Mouse (Mus musculus): Measurements from ENCODE around the gene Ranbp17. TPM values are rescaled to one million over a fixed set of nuclear protein-coding genes. Genes with fewer than 3 reads are reported as not detected.

Ranbp17 gene
- total and polyA plus RNA-seq, 2 experiments from 2014 or later = 2.1 to 3.6 TPM

GRCm38 (mm10) chr11:33361867-33362266 is 151.7 kb downstream of the Ranbp17 start:
- 73% methylated on average over 5 of the region's 5 CpGs for WGBS
- no peak for ATAC-seq (ENCODE audit: insufficient read depth, low read depth)

DNA sequence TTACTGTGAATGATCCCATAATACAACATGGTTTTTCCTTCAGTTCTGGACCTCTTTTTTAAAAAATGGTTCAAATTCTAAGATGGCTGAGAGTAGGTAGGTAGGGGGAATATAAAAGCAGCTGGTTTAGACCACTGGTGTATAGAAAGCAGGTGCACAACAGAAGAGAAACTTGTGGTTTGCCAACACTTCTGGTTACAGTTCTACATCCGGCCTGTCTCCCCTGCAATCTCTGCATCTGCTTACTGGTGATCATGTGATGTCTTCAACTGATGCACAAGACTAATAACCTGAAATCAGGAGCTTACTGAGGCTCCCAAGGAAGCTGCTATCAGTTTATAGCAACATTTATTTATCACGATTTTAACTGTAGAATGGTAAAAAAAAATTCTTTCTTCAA is 164.3 kb downstream of the Ranbp17 start:
- ATAC-seq (ENCODE audit: insufficient read depth, low read depth) (no peak), DNase-seq (ENCODE audit: low spot score) (no peak)
- Histone ChIP-seq H3K4me2 (ENCODE audit: low read depth, low read length) (no peak overlapping the region), H3K27me3 (ENCODE audit: control insufficient read depth, insufficient read depth, low read length) (no peaks in the 10 kb centered on the region), H3K4me1 (ENCODE audit: control insufficient read depth, insufficient read depth) (no peaks in the 10 kb centered on the region), H3K9ac (replicated peaks; ENCODE audit: low read depth, low read length) (no peak overlapping the region), H3K27ac (ENCODE audit: low read depth) (no peak overlapping the region), H3K4me3 (ENCODE audit: low read depth, low read length) (no peak overlapping the region), H3K36me3 (replicated peaks; ENCODE audit: control insufficient read depth, insufficient read depth, low read length) (no peaks in the 10 kb centered on the region), H3K9me3 (replicated peaks; ENCODE audit: control insufficient read depth, low read length) (no peaks in the 10 kb centered on the region)
- TF ChIP-seq EP300 (IDR thresholded peaks at IDR 0.05; ENCODE audit: low read depth) = no peak
- no peak for TF ChIP-seq CTCF (IDR thresholded peaks at IDR 0.05; ENCODE audit: low read depth)
- whole genome bisulfite sequencing = 67% methylated on average over 2 of the region's 2 CpGs

More at GRCm38 (mm10) chr11:33361867-33362266, 151.7 kb downstream of the Ranbp17 start:
- Histone ChIP-seq H3K27me3 (ENCODE audit: control insufficient read depth, insufficient read depth, low read length) (no peaks in the 10 kb centered on the region), H3K4me1 (ENCODE audit: control insufficient read depth, insufficient read depth) (no peaks in the 10 kb centered on the region), H3K27ac (ENCODE audit: low read depth) (no peak overlapping the region), H3K36me3 (replicated peaks; ENCODE audit: control insufficient read depth, insufficient read depth, low read length) (no peaks in the 10 kb centered on the region), H3K9ac (replicated peaks; ENCODE audit: low read depth, low read length) (no peak overlapping the region), H3K9me3 (replicated peaks; ENCODE audit: control insufficient read depth, low read length) (no peaks in the 10 kb centered on the region), H3K4me2 (ENCODE audit: low read depth, low read length) (no peak overlapping the region), H3K4me3 (ENCODE audit: low read depth, low read length) (no peak overlapping the region)
- DNase-seq (ENCODE audit: low spot score) = no peak
- TF ChIP-seq EP300 (IDR thresholded peaks at IDR 0.05; ENCODE audit: low read depth) = no peak

- DNase-seq (ENCODE audit: low spot score) (no peak), ATAC-seq (ENCODE audit: insufficient read depth, low read depth) (no peak)
- Histone ChIP-seq H3K4me1 (ENCODE audit: control insufficient read depth, insufficient read depth) (no peaks in the 10 kb centered on the region), H3K9me3 (replicated peaks; ENCODE audit: control insufficient read depth, low read length) (no peaks in the 10 kb centered on the region), H3K9ac (replicated peaks; ENCODE audit: low read depth, low read length) (no peak overlapping the region), H3K27ac (ENCODE audit: low read depth) (no peak overlapping the region), H3K4me3 (ENCODE audit: low read depth, low read length) (no peak overlapping the region), H3K4me2 (ENCODE audit: low read depth, low read length) (no peak overlapping the region), H3K27me3 (ENCODE audit: control insufficient read depth, insufficient read depth, low read length) (no peaks in the 10 kb centered on the region), H3K36me3 (replicated peaks; ENCODE audit: control insufficient read depth, insufficient read depth, low read length) (no peaks in the 10 kb centered on the region)
- TF ChIP-seq CTCF (IDR thresholded peaks at IDR 0.05; ENCODE audit: low read depth) (no peak), EP300 (IDR thresholded peaks at IDR 0.05; ENCODE audit: low read depth) (no peak)
- WGBS = 95% methylated on average over 2 of the region's 2 CpGs
Measured at GRCm38 (mm10) chr11:33342061-33342460, 171.5 kb downstream of the Ranbp17 start.

DNA sequence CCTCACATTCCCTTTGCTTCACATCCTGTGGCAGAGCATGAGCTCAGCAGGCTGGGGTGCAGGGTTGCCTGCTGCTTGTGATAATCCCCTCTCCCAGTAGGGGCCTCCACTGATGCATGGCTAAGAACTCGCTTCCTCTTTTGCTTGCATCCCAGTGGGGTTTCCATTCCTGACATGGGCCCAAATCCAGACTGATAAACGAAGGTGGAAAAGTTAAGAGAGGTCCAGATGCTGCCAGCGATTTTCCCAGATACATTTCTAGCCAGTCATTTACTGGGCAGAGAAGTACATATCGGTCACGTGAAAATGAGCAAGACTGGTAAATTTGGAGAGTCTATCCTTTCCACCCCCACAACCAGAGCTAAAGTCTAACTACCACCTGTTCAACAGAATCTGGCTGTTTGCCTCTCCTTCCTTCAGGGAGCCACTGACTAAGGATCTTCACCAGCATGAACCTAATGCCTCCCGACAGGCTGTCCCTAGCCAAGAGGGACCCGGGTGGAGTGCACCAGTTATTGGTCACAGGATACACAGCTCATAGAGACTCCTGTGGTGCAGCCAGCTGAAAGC is 176.9 kb downstream of the Ranbp17 start:
- Histone ChIP-seq H3K4me1 (ENCODE audit: control insufficient read depth, insufficient read depth) (no peaks in the 10 kb centered on the region), H3K36me3 (replicated peaks; ENCODE audit: control insufficient read depth, insufficient read depth, low read length) (no peaks in the 10 kb centered on the region), H3K27me3 (ENCODE audit: control insufficient read depth, insufficient read depth, low read length) (no peaks in the 10 kb centered on the region), H3K27ac (ENCODE audit: low read depth) (no peak overlapping the region), H3K9ac (replicated peaks; ENCODE audit: low read depth, low read length) (no peak overlapping the region), H3K9me3 (replicated peaks; ENCODE audit: control insufficient read depth, low read length) (no peaks in the 10 kb centered on the region), H3K4me3 (ENCODE audit: low read depth, low read length) (no peak overlapping the region), H3K4me2 (ENCODE audit: low read depth, low read length) (no peak overlapping the region)
- whole genome bisulfite sequencing = 44% methylated on average over 7 of the region's 7 CpGs
- peak; percentile 56 for TF ChIP-seq CTCF (IDR thresholded peaks at IDR 0.05; ENCODE audit: low read depth)
- no peak for TF ChIP-seq EP300 (IDR thresholded peaks at IDR 0.05; ENCODE audit: low read depth)
- ATAC-seq (ENCODE audit: insufficient read depth, low read depth) (no peak; the same call in 1 of the 2 replicates), DNase-seq (ENCODE audit: low spot score) (peak; percentile 46)

DNA sequence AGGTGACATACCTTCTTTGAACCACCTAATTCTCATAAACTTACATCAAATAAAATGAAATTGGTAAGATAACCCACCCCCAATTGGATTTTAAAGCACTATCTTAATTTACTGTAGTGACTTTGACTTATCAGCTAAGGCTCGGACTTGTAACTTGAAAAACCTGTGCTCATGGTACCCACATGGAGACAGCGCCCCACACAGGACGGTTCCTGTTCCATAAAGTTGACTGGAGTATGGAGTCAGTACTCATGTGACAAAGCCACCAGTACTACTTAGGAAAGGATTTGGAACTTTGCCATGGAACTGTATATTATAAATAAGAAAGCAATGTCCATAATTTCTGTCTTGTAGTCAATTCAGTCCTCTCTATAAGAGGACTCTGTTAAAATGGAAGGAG is 177.9 kb downstream of the Ranbp17 start:
- ATAC-seq (ENCODE audit: insufficient read depth, low read depth) (no peak), DNase-seq (ENCODE audit: low spot score) (no peak)
- H3K4me3 ChIP-seq (ENCODE audit: low read depth, low read length) = no peak overlapping the region
- no peak overlapping the region for H3K9ac ChIP-seq (replicated peaks; ENCODE audit: low read depth, low read length)
- H3K36me3 ChIP-seq (replicated peaks; ENCODE audit: control insufficient read depth, insufficient read depth, low read length) = no peaks in the 10 kb centered on the region
- H3K27me3 ChIP-seq (ENCODE audit: control insufficient read depth, insufficient read depth, low read length) = no peaks in the 10 kb centered on the region
- no peak overlapping the region for H3K27ac ChIP-seq (ENCODE audit: low read depth)
- TF ChIP-seq EP300 (IDR thresholded peaks at IDR 0.05; ENCODE audit: low read depth) (no peak), CTCF (IDR thresholded peaks at IDR 0.05; ENCODE audit: low read depth) (no peak)
- WGBS = 82% methylated on average over 3 of the region's 3 CpGs
- H3K4me1 ChIP-seq (ENCODE audit: control insufficient read depth, insufficient read depth) = no peaks in the 10 kb centered on the region
- H3K9me3 ChIP-seq (replicated peaks; ENCODE audit: control insufficient read depth, low read length) = no peaks in the 10 kb centered on the region
- H3K4me2 ChIP-seq (ENCODE audit: low read depth, low read length) = no peak overlapping the region

GRCm38 (mm10) chr11:33332137-33332536 is 181.4 kb downstream of the Ranbp17 start:
- Histone ChIP-seq H3K9ac (replicated peaks; ENCODE audit: low read depth, low read length) (no peak overlapping the region), H3K4me3 (ENCODE audit: low read depth, low read length) (no peak overlapping the region), H3K4me1 (ENCODE audit: control insufficient read depth, insufficient read depth) (no peaks in the 10 kb centered on the region), H3K36me3 (replicated peaks; ENCODE audit: control insufficient read depth, insufficient read depth, low read length) (no peaks in the 10 kb centered on the region), H3K4me2 (ENCODE audit: low read depth, low read length) (no peak overlapping the region), H3K9me3 (replicated peaks; ENCODE audit: control insufficient read depth, low read length) (no peaks in the 10 kb centered on the region), H3K27me3 (ENCODE audit: control insufficient read depth, insufficient read depth, low read length) (no peaks in the 10 kb centered on the region), H3K27ac (ENCODE audit: low read depth) (no peak overlapping the region)
- ATAC-seq (ENCODE audit: insufficient read depth, low read depth) = no peak
- 47% methylated on average over 5 of the region's 5 CpGs for WGBS
- TF ChIP-seq CTCF (IDR thresholded peaks at IDR 0.05; ENCODE audit: low read depth) (no peak), EP300 (IDR thresholded peaks at IDR 0.05; ENCODE audit: low read depth) (no peak)
- no peak for DNase-seq (ENCODE audit: low spot score)

Data from heart, postnatal 0 days (tissue).